Mouse (Mus musculus): ENCODE data around the gene Nrde2.

Nrde2 gene

DNA sequence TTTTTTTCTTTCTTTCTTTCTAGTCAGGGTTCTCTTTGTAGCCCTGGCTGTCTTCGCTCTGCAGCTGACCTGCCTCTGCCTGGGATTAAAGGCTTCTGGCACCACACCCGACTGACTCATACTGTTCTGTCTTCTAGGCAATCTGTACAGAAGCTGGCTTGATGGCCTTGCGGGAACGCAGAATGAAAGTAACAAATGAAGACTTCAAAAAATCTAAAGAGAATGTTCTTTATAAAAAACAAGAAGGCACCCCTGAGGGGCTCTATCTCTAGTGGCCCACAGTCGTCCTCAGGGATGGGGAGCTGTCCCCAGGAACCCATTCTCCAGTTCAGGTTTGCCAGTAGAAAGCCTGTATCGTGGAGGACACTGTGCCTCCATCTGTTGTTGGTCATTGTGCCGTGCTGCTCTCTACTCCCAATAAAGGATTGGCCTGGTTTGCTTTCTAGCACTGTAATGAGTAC, 36.5 kb downstream of the Nrde2 start:
- peak; percentile 39 for DNase-seq

- no peak for DNase-seq
Observed at GRCm38 (mm10) chr12:100115982-100116381, 43.5 kb downstream of the Nrde2 start.

DNA sequence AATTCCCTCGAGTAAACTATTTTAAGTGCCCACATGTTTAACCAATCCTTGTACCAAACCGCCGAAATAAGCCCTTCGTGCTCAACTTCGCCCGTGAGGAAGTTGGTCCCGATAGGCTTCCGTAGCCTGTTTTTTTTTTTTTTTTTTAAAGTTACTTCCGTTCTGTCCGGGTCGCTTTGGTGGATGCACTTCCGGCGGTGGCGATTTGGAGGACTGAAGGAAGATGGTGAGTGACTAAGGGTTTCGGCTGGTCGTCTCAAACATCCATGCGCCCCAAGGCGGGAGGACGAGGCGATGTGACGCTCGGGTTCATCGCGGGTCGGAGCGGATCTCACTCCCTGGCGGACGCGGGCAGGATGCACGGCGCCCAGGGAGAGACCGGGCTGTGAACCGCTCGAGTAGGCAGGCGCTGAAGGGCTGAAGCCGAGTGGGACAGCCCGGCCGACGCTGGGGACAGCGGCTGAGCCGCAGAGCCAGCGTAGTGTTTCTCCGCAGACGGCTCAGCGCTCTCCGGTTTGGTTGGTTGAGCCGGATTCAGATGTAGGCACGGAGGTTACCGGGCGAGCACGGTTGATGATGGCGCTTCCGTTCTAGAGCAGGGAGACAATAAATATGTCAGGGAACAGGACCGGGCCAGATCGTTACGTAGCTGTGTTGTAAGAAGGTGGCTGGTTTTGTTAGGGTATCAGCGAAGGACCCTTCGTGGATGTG, 49.3 kb downstream of the Nrde2 start, which contains the start of gene Psmc1:
Gene Psmc1, plus strand, starts transcription at position 169 of the 711 bp plus-strand sequence.
- peak; percentile 81 for DNase-seq

GRCm38 (mm10) chr12:100107436-100107835, 52.0 kb downstream of the Nrde2 start:
- DNase-seq, result no peak

DNA sequence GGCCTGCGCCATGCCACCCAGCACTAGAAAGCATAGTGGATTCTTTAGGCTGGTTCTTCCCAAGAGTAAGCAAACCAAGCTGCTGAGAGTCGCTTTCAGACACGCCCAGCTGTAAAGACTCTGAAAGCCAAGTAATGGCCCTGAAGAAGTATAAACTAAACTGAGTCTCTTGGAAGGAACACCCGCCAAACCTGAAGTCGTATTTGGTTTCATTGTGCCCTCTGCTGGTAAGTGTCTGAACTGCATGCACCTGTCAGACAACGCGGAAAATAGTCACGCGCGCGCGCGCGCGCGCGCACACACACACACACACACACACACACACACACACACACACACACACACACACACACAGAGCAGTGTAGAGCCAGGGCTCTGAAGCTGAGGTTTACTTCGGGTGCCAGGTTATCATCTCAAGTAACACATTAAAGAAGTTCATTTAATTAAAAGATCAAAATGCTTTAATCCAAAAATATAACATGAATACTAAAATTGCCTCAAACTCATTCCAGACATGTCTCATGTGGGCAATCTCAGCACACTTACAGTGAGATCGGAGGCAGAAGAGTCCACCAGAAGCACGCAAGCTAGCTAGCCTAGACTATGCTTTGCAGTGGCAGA, 53.1 kb downstream of the Nrde2 start:
- peak; percentile 85 for DNase-seq

GRCm38 (mm10) chr12:100104530-100104929, 54.9 kb downstream of the Nrde2 start:
- no peak for DNase-seq

- DNase-seq, result no peak
Observed at GRCm38 (mm10) chr12:100101651-100102050, 57.8 kb downstream of the Nrde2 start.

DNA sequence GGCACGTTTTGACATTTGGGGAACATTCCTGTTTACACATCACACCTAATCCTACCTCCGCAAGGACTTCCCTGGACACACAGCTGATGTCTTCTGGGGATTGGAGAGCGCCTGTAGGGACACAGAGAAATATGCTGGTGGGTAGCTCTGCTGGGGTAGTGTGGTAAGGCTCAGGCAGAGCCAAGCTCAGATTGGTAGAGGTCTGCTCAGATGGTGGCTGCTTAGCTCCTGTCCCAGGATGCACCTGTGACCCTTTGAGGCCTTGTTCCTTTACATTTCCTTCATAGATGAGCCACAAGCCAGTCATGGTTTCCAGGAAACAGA, 58.8 kb downstream of the Nrde2 start:
- DNase-seq, result no peak

- DNase-seq, result no peak
Observed at GRCm38 (mm10) chr12:100099971-100100706, 59.3 kb downstream of the Nrde2 start.

DNA sequence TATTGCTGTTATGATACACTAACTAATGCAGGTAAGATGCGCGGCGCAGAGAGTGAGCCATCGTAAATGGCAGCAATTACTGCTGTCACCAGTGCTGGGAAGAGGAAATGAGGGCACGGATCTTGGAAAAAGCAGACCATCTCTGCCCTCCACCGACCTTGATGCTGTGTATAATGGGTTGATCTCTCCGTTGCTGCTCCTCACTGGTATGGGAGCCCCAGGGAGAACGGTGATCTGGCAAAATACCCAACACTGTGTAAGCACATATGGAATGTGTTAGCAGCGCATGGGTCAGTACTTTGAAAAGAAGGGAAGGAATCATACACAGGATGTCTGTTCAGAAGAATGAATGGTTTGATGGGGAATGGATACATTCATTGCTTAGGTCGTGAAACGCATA, 66.4 kb downstream of the Nrde2 start:
- no peak for DNase-seq

DNA sequence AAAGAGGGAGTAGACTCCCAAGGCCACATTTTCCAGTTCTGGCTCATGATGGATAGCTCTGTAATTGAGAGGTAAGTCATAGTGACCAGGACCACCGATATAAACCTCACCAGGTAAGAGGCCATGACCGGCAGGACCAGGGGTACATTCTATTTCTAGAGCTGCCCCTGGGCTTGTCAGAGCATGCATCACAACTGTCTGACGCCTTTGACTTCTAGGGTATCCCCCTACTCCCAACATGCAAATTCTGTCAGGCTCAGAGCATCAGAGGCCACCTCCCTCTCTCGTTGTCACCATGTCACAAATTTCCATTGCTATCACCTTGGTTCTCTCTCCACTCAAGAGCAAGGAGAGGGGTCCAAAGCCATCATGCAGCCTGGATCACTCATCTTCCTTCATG, 68.7 kb downstream of the Nrde2 start:
- no peak for DNase-seq

DNA sequence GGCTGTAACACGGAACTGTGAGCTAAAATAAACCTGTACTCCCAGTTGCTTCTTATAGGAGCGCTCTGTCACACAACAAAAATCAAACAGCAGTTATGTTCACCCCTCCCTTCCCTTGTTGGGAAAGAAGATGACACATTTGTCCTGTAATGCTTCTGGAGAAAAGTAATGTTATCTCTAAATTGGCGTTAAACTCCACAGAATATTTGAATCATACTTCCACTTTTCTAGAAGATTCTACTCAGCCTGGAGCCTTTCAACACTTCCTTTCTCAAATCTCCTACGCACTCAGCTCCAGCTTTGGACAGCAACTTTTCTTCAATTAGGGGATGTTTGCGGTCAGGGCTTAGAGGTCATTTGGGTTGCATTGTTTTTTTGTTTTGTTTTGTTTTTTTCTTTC, 70.2 kb downstream of the Nrde2 start:
- no peak for DNase-seq

DNA sequence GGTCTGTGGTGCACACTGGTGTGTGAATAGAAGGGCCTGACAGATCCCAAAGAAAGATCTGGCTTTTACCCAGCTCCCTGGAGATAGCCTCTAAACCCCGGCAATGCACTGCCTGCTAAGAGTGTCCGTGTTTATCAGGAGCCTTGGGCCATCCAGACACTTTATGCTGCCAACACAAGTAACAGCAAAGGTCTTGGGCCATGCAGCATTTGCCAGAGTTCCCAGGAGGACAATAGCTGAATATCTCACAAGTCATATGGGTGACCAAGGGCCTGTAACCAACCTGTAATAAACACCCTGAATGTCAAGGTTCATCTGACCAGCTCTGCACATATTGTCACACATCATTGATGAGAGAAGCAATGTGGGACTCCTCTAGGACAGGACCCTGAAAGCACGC, 71.4 kb downstream of the Nrde2 start:
- no peak for DNase-seq

DNA sequence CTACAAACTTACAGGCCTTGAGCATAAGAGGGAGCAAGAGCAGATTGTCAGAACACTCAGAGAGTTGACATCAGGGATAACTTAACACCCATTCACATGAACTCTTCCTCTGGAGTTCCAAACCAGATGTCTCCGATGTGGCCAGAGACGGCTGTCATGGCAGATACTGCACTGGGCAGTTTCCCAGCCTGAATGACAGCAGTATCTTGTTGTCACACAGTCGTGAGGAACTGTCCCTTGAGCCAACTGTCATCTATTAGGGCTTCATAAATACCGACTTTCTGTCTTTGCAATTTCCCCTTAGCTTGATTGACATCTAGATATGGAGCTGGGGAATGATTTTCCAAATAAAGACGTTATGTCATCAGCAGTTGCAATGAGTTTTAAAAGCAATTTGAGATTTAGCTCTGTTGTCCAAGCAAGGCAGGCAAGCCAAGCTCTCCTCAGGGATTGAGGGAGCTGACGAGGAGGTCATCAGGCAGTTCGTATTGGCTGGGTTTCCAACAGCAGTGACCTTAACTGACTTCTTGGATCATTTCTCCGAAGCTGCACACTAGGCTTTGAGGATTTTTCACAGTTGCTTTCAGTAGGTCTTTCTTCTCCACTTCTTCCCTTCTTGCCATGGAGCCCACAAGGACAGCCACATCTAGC, 79.7 kb downstream of the Nrde2 start:
- peak; percentile 45 for DNase-seq

DNA sequence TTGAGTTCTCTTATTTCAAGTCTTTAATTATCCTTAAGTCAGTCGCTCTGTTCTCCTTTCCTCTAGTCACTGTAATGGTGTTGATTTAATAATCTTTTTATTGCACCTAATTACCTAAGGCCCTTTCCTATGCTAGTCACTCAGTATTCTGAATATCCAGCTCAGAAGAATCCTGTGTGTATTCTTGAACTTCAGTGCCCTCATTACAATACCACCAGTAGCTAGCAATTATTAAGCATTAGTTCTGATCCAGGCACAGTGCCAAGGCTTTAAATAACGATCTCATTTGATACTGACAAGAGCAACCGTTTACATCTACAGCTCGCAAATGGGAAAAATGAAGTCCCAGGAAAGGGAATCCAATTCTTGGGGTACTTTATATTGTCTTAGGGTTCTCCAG, 83.7 kb downstream of the Nrde2 start:
- no peak for DNase-seq

Measured in lung, postnatal 14 days (tissue).